Mouse (Mus musculus) C2C12 (cell line): ENCODE data around the gene Ccdc96.

Experiments
- CTCF ChIP-seq: IDR thresholded peaks from one replicate; pipeline ENCODE4 v1.5.1; 2011; ENCODE audit not compliant: control insufficient read depth, insufficient read depth, insufficient read length
- MAX ChIP-seq: IDR thresholded peaks from one replicate; pipeline ENCODE4 v1.6.1; 2011; ENCODE audit warnings: mild to moderate bottlenecking, control low read depth

- TF ChIP-seq CTCF (no peak), MAX (no peak)
These were observed 42.5 kb downstream of the Ccdc96 start for GRCm38 (mm10) chr5:36526921-36527320.
